ENCODE assay signal across 18 mouse cellular contexts in the genomic region with DNA sequence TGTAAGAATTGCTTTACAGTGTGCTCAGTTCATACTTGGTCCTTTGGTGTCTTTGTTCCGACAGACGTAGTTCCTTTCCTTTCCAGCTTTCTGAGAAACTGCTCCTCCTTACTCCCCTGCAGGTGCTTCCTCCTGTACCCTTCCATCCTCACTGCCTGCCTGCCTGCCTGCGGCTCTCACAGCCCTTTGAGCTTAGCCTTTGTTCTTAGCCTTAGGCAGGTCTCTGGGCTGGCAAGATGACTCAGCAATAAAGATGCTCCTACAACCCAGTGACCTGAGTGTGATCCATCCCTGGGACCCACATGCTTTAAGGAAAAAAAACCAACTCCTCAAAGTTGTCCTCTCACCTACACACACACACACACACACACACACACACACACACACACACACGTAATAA. TPM values are rescaled to one million over a fixed set of nuclear protein-coding genes. Genes with fewer than 3 reads are reported as not detected.
A peak's percentile ranks its signal among the peaks of the same experiment; 100 is the strongest.
DNase-seq lines count a peak whose midpoint lies in the region; ATAC-seq and TF ChIP-seq lines count a peak whose summit lies in the region.
"Had no signal": no experiment of that assay in that cellular context is flagged by ENCODE, and none has a peak within 500 bp of the region (broad histone marks: within the 10 kb centered on the region; RNA-seq: fewer than 3 reads in every experiment).

No protein-coding gene starts in this region.

- ATAC-seq in midbrain, embryonic 13.5 days = peak; percentile 58; the same call in 1 of the 2 replicates
- ATAC-seq: activated CD4-positive, CD25-positive, alpha-beta regulatory T cell, adult 4 months; forebrain, embryonic 13.5 days; inflammation-experienced regulatory T-cells, adult 6 months had no signal

- intact Hi-C loops in heart, postnatal 25 days (cut with DNase I) = no loop called here

- DNase-seq in heart, adult 11 months = peak; percentile 66
- no peak for DNase-seq in heart, postnatal 25 days (ENCODE audit: low spot score)
- DNase-seq in thymus, postnatal 36 days = peak; percentile 21 to 53
- no peak for DNase-seq in liver
- DNase-seq in cerebellum, adult 9-10 months = no peak
- DNase-seq in layer of hippocampus, adult 8-10 months (ENCODE audit: low spot score in 2 of 2) = no peak
- DNase-seq: cerebellum, postnatal 14 days; gastrocnemius, adult 2 months; heart, postnatal 4 days had no signal

- H3K4me2 ChIP-seq in midbrain, embryonic 13.5 days (replicated peaks) = no peak overlapping the region
- H3K4me2 ChIP-seq: embryonic facial prominence, embryonic 13.5 days; forebrain, embryonic 13.5 days; liver, embryonic 15.5 days had no signal

- no peaks in the 10 kb centered on the region for H3K9me3 ChIP-seq in midbrain, embryonic 13.5 days
- H3K9me3 ChIP-seq: embryonic facial prominence, embryonic 13.5 days; forebrain, embryonic 13.5 days; liver, embryonic 15.5 days had no signal

- no peak for TF ChIP-seq POLR2A in bone marrow macrophage, adult 2 months (IDR thresholded peaks at IDR 0.05; ENCODE audit: borderline replicate concordance, low read depth, low read length)

- no peak overlapping the region for H3K9ac ChIP-seq in midbrain, embryonic 13.5 days (replicated peaks)
- H3K9ac ChIP-seq: embryonic facial prominence, embryonic 13.5 days; forebrain, embryonic 13.5 days; liver, embryonic 15.5 days had no signal

- peaks cover 18% of the 10 kb centered on the region for H3K4me1 ChIP-seq in bone marrow macrophage, adult 2 months (ENCODE audit: control insufficient read depth, insufficient read depth, low read length)
- H3K4me1 ChIP-seq in midbrain, embryonic 13.5 days (replicated peaks) = peaks cover 4% of the 10 kb centered on the region; the same call in 1 of the 2 replicates
- H3K4me1 ChIP-seq: liver, embryonic 15.5 days had no signal

- no peak for TF ChIP-seq CTCF in bone marrow macrophage, adult 2 months (IDR thresholded peaks at IDR 0.05; ENCODE audit: low read depth, low read length)

- 58% methylated on average over 4 of the region's 4 CpGs for WGBS in midbrain, embryonic 13.5 days

- H3K27ac ChIP-seq in bone marrow macrophage, adult 2 months (ENCODE audit: insufficient read depth, low read depth, low read length) = peak overlapping the region; percentile 67
- 0 out of 2 replicates have a peak overlapping the region, but pooled peaks have one; percentile 16 for H3K27ac ChIP-seq in midbrain, embryonic 13.5 days
- H3K27ac ChIP-seq: embryonic facial prominence, embryonic 13.5 days; forebrain, embryonic 13.5 days; gastrocnemius, adult 2 months; kidney, postnatal 0 days; liver, embryonic 15.5 days had no signal

- H3K36me3 ChIP-seq in midbrain, embryonic 13.5 days = peaks cover 85% of the 10 kb centered on the region

- no peaks in the 10 kb centered on the region for H3K27me3 ChIP-seq in midbrain, embryonic 13.5 days
- H3K27me3 ChIP-seq: embryonic facial prominence, embryonic 13.5 days; forebrain, embryonic 13.5 days; liver, embryonic 15.5 days had no signal

- H3K4me3 ChIP-seq in bone marrow macrophage, adult 2 months (ENCODE audit: insufficient read depth, low read length) = no peak overlapping the region
- H3K4me3 ChIP-seq in midbrain, embryonic 13.5 days (replicated peaks) = no peak overlapping the region
- H3K4me3 ChIP-seq: embryonic facial prominence, embryonic 13.5 days; forebrain, embryonic 13.5 days; gastrocnemius, adult 2 months; liver, embryonic 15.5 days; myocyte had no signal

RNA-seq across cellular contexts. Expression of a gene that starts 42.0 kb away (rescaled TPM):
- total RNA-seq in heart, postnatal 25 days (2021) = 10 to 100 TPM; 12.6 TPM
- polyA plus RNA-seq in bone marrow macrophage, adult 2 months (2012; ENCODE audit: insufficient read depth, insufficient read length, missing spikeins) = 50.5 and 56.2 TPM in 2 replicates
- polyA plus RNA-seq in midbrain, embryonic 13.5 days (2015; fragmentation: Nextera tagmentation; extraction: Ambion mirVana) = 161 and 178 TPM in 2 replicates
- 10 to 100 TPM; 76.7 to 87.4 (median 81.8) TPM for total RNA-seq in layer of hippocampus, adult 8-10 months (2022)

Comparison
In these comparisons a context has a peak if more than half of its experiments do, and no peak if none do; other contexts are left out.
1. DNase-seq: peak in heart, adult 11 months (single experiment) and thymus, postnatal 36 days (2 of 2); none in heart, postnatal 25 days (single experiment), liver (single experiment), cerebellum, adult 9-10 months (single experiment) and layer of hippocampus, adult 8-10 months (0 of 2).
2. RNA of a gene that starts 42.0 kb away (total RNA-seq): 76.7 to 87.4 TPM in layer of hippocampus, adult 8-10 months; 12.6 TPM in heart, postnatal 25 days; every median in the first group is over 4 times any median in the second.